Mouse (Mus musculus) MEL-GATA-1-ER (cell line): Measurements from ENCODE around the gene Tcea2.
A peak's percentile ranks its signal among the peaks of the same experiment; 100 is the strongest.

Source experiments
- DNase-seq: peaks from one replicate; pipeline ENCODE4 v3.0.0-alpha.2; 2012; ENCODE audit warnings: low read depth; ENCODE audit errors: extremely low read depth

Tcea2 gene

GRCm38 (mm10) chr2:181674934-181675333 is 5.2 kb upstream of the Tcea2 start:
- DNase-seq = no peak

- DNase-seq = no peak
These were observed 4.7 kb upstream of the Tcea2 start for GRCm38 (mm10) chr2:181675454-181675853.

- DNase-seq = no peak
These were observed 3.7 kb upstream of the Tcea2 start for GRCm38 (mm10) chr2:181676424-181676823.

- DNase-seq = no peak
These were observed 2.9 kb upstream of the Tcea2 start for GRCm38 (mm10) chr2:181677096-181677754.

GRCm38 (mm10) chr2:181677755-181678098 is 2.4 kb upstream of the Tcea2 start:
- DNase-seq = no peak

- DNase-seq = peak; percentile 72
These were observed 1.3 kb upstream of the Tcea2 start for GRCm38 (mm10) chr2:181678780-181679179.

- no peak for DNase-seq
These were observed 607 bp downstream of the Tcea2 start for GRCm38 (mm10) chr2:181680716-181681117.

GRCm38 (mm10) chr2:181681978-181682377 is 1.9 kb downstream of the Tcea2 start:
- no peak for DNase-seq

- DNase-seq = no peak
These were observed 3.3 kb downstream of the Tcea2 start for GRCm38 (mm10) chr2:181683381-181683780.

- peak; percentile 95 for DNase-seq
These were observed 4.6 kb downstream of the Tcea2 start for GRCm38 (mm10) chr2:181684713-181685112.

- no peak for DNase-seq
These were observed 5.6 kb downstream of the Tcea2 start for GRCm38 (mm10) chr2:181685686-181686085.

- no peak for DNase-seq
These were observed 7.5 kb downstream of the Tcea2 start for GRCm38 (mm10) chr2:181687586-181687985.

- DNase-seq = no peak
These were observed 9.5 kb downstream of the Tcea2 start for GRCm38 (mm10) chr2:181689466-181690160.

GRCm38 (mm10) chr2:181691083-181691482 is 11.0 kb downstream of the Tcea2 start:
- DNase-seq = no peak

GRCm38 (mm10) chr2:181691571-181691970 is 11.5 kb downstream of the Tcea2 start:
- peak; percentile 87 for DNase-seq

- no peak for DNase-seq
These were observed 12.2 kb downstream of the Tcea2 start for GRCm38 (mm10) chr2:181692304-181692703.

GRCm38 (mm10) chr2:181693339-181694280 is 13.5 kb downstream of the Tcea2 start, which contains the start of gene Rgs19:
Gene Rgs19 (minus strand): TSS chr2:181693977.
- DNase-seq = peak; percentile 78

GRCm38 (mm10) chr2:181694581-181694980 is 14.5 kb downstream of the Tcea2 start:
- no peak for DNase-seq

- no peak for DNase-seq
These were observed 15.7 kb downstream of the Tcea2 start for GRCm38 (mm10) chr2:181695776-181696175.

- no peak for DNase-seq
These were observed 16.8 kb downstream of the Tcea2 start for GRCm38 (mm10) chr2:181696801-181697420.

GRCm38 (mm10) chr2:181698241-181698640 is 18.1 kb downstream of the Tcea2 start, which contains the start of gene Lkaaear1:
Gene Lkaaear1 (minus strand): TSS chr2:181698442.
- DNase-seq = no peak
